Comparison of ENCODE assay signal across 7 mouse cellular contexts in the genomic region with DNA sequence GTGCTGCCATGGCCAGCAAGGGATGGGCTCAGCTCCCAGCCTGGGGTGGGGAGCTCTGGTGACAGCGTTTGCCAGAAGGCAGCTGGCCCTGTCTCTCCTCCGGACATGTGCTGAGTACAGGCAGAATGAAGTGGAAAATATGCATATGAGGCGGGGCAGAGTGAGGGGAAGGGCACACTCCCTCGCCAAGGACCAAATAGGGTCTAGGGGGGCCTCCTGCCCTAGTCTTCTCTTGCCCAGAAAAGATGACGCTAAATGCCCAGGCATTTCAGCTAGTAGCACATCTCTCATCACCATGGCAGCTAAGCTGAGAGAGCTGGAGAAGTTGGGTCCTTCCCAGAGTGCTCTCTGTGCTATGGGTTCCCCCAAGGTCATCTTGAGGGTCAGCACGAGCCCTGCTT. TPM values are rescaled to one million over a fixed set of nuclear protein-coding genes. Genes with fewer than 3 reads are reported as not detected.
A peak's percentile ranks its signal among the peaks of the same experiment; 100 is the strongest.
DNase-seq lines count a peak whose midpoint lies in the region; ATAC-seq lines count a peak whose summit lies in the region.

No protein-coding gene starts in this region.

- no peaks in the 10 kb centered on the region for H3K9me3 ChIP-seq in heart, embryonic 14.5 days (ENCODE audit: control insufficient read depth, low read length)
- no peaks in the 10 kb centered on the region for H3K9me3 ChIP-seq in midbrain, embryonic 14.5 days (ENCODE audit: control insufficient read depth, low read length)

- peak overlapping the region; percentile 90 to 91 for H3K27ac ChIP-seq in heart, embryonic 14.5 days (replicated peaks in 1 of 2; ENCODE audit: control insufficient read depth in 1 of 2, insufficient read depth in 1 of 2, low read depth in 2 of 2, low read length in 2 of 2)
- H3K27ac ChIP-seq in midbrain, embryonic 14.5 days (replicated peaks; ENCODE audit: low read depth, low read length): no peak overlapping the region

- no peak overlapping the region for H3K4me3 ChIP-seq in heart, embryonic 14.5 days (ENCODE audit: control insufficient read depth in 1 of 2, insufficient read depth in 1 of 2, low read depth in 1 of 2, low read length in 2 of 2)
- H3K4me3 ChIP-seq in midbrain, embryonic 14.5 days (replicated peaks; ENCODE audit: low read depth, low read length): no peak overlapping the region

- no peaks in the 10 kb centered on the region for H3K27me3 ChIP-seq in heart, embryonic 14.5 days (ENCODE audit: control insufficient read depth, insufficient read depth, low read length)
- H3K27me3 ChIP-seq in midbrain, embryonic 14.5 days (ENCODE audit: control insufficient read depth, insufficient read depth, low read length): no peaks in the 10 kb centered on the region

- H3K9ac ChIP-seq in heart, embryonic 14.5 days (ENCODE audit: low read length): peak overlapping the region; percentile 32
- H3K9ac ChIP-seq in midbrain, embryonic 14.5 days (replicated peaks; ENCODE audit: low read length): no peak overlapping the region

- 0 out of 2 replicates have a peak overlapping the region, but pooled peaks have one; percentile 9 for H3K4me2 ChIP-seq in heart, embryonic 14.5 days (ENCODE audit: low read length)
- no peak overlapping the region for H3K4me2 ChIP-seq in midbrain, embryonic 14.5 days (ENCODE audit: low read length)

- WGBS in heart, embryonic 14.5 days: 9% methylated on average over 6 of the region's 6 CpGs
- WGBS in midbrain, embryonic 14.5 days: 24% methylated on average over 6 of the region's 6 CpGs

- peak; percentile 70 for DNase-seq in urinary bladder, postnatal 14 days (ENCODE audit: low spot score)
- DNase-seq in urinary bladder, adult 2 months (ENCODE audit: low spot score): no peak
- DNase-seq in cerebellum, postnatal 25 days: peak; percentile 77 to 81
- DNase-seq in kidney, postnatal 25 days: peak; percentile 26 to 74
- peak; percentile 44 for DNase-seq in midbrain, embryonic 14.5 days
- no peak for DNase-seq in thymus, postnatal 0 days (ENCODE audit: low spot score)

- no peaks in the 10 kb centered on the region for H3K36me3 ChIP-seq in heart, embryonic 14.5 days (ENCODE audit: control insufficient read depth, insufficient read depth, low read length)
- no peaks in the 10 kb centered on the region for H3K36me3 ChIP-seq in midbrain, embryonic 14.5 days (ENCODE audit: control insufficient read depth, insufficient read depth, low read length)

- H3K4me1 ChIP-seq in heart, embryonic 14.5 days (ENCODE audit: control insufficient read depth in 2 of 2, insufficient read depth in 2 of 2, low read length in 2 of 2): peaks cover 32 to 33% of the 10 kb centered on the region in 2 experiments
- H3K4me1 ChIP-seq in midbrain, embryonic 14.5 days (ENCODE audit: control insufficient read depth, insufficient read depth, low read length): 0 out of 2 replicates have a peak, but pooled peaks cover 4% of the 10 kb centered on the region

- peak; percentile 86 for ATAC-seq in heart, embryonic 14.5 days (ENCODE audit: insufficient number of reproducible peaks, insufficient read depth, low FRiP score, low read depth)
- ATAC-seq in midbrain, embryonic 14.5 days (ENCODE audit: low FRiP score, low TSS enrichment): no peak; the same call in 1 of the 2 replicates

RNA-seq across cellular contexts. Expression of a gene that starts 44.1 kb away (rescaled TPM):
- 86.5 and 115 TPM in 2 replicates for polyA plus RNA-seq in urinary bladder, adult 2 months (2012; rRNA removed)
- polyA plus RNA-seq in heart, embryonic 14.5 days (2014; fragmentation: Nextera tagmentation; extraction: Ambion mirVana): 103 and 111 TPM in 2 replicates
- polyA plus RNA-seq in midbrain, embryonic 14.5 days (2014; fragmentation: Nextera tagmentation; extraction: Ambion mirVana): 5.7 and 7.4 TPM in 2 replicates
- 19.9 and 21.3 TPM in 2 replicates for polyA plus RNA-seq in thymus, postnatal 0 days (2015; fragmentation: Nextera tagmentation; extraction: Ambion mirVana)

RNA-seq across cellular contexts. Expression of a gene that starts 52.9 kb away (rescaled TPM):
- polyA plus RNA-seq in urinary bladder, adult 2 months (2012; rRNA removed): 0.44 and 0.48 TPM in 2 replicates
- 9.4 and 9.9 TPM in 2 replicates for polyA plus RNA-seq in heart, embryonic 14.5 days (2014; fragmentation: Nextera tagmentation; extraction: Ambion mirVana)
- 46.0 and 47.7 TPM in 2 replicates for polyA plus RNA-seq in midbrain, embryonic 14.5 days (2014; fragmentation: Nextera tagmentation; extraction: Ambion mirVana)
- 1.0 and 2.6 TPM in 2 replicates for polyA plus RNA-seq in thymus, postnatal 0 days (2015; fragmentation: Nextera tagmentation; extraction: Ambion mirVana)

RNA-seq across cellular contexts. Expression of a gene that starts 53.3 kb away (rescaled TPM):
- 68.7 and 71.3 TPM in 2 replicates for polyA plus RNA-seq in urinary bladder, adult 2 months (2012; rRNA removed)
- polyA plus RNA-seq in heart, embryonic 14.5 days (2014; fragmentation: Nextera tagmentation; extraction: Ambion mirVana): 1.6 TPM in 2 replicates
- 0.22 TPM in 1 of 2 replicates, not detected in the other for polyA plus RNA-seq in midbrain, embryonic 14.5 days (2014; fragmentation: Nextera tagmentation; extraction: Ambion mirVana)
- polyA plus RNA-seq in thymus, postnatal 0 days (2015; fragmentation: Nextera tagmentation; extraction: Ambion mirVana): 43.6 and 49.4 TPM in 2 replicates

Comparison
In these comparisons a context has a peak if more than half of its experiments do, and no peak if none do; other contexts are left out.
1. DNase-seq: peak in urinary bladder, postnatal 14 days (single experiment), cerebellum, postnatal 25 days (2 of 2), kidney, postnatal 25 days (2 of 2) and midbrain, embryonic 14.5 days (single experiment); none in urinary bladder, adult 2 months (single experiment) and thymus, postnatal 0 days (single experiment).
2. RNA of a gene that starts 53.3 kb away (polyA plus RNA-seq): 68.7 to 71.3 TPM in urinary bladder, adult 2 months and 43.6 to 49.4 TPM in thymus, postnatal 0 days; 1.6 TPM in heart, embryonic 14.5 days and 0.22 TPM in midbrain, embryonic 14.5 days; every median in the first group is over 10 times any median in the second.